In genomic region chr9:34665361-34666129, GRCm38 (mm10) we compare ENCODE assay signal across 27 mouse cellular contexts.
A peak's percentile ranks its signal among the peaks of the same experiment; 100 is the strongest.
DNase-seq lines count a peak whose midpoint lies in the region; ATAC-seq and TF ChIP-seq lines count a peak whose summit lies in the region.
"Had no signal": no experiment of that assay in that cellular context is flagged by ENCODE, and none has a peak within 500 bp of the region (broad histone marks: within the 10 kb centered on the region; RNA-seq: fewer than 3 reads in every experiment).

No protein-coding gene starts in this region.

- no peak for TF ChIP-seq CTCF in kidney, adult 2 months (conservative IDR thresholded peaks at IDR 0.05; ENCODE audit: insufficient read depth, insufficient read length, low read depth, low read length)
- TF ChIP-seq CTCF in brain, embryonic 14.5 days (IDR thresholded peaks at IDR 0.05; ENCODE audit: borderline replicate concordance, extremely low read depth, insufficient read depth, insufficient read length) = no peak

- H3K4me2 ChIP-seq in forebrain, embryonic 16.5 days (ENCODE audit: low read length) = no peak overlapping the region
- H3K4me2 ChIP-seq in lung, embryonic 16.5 days (ENCODE audit: low read depth, low read length) = no peak overlapping the region
- H3K4me2 ChIP-seq: heart, embryonic 13.5 days; hindbrain, embryonic 15.5 days; limb, embryonic 15.5 days; liver, embryonic 13.5 days; midbrain, embryonic 15.5 days; stomach, embryonic 15.5 days had no signal

- no peak overlapping the region for H3K27ac ChIP-seq in forebrain, embryonic 16.5 days (ENCODE audit: low read length)
- H3K27ac ChIP-seq in forebrain, embryonic 10.5 days = no peak overlapping the region
- no peak overlapping the region for H3K27ac ChIP-seq in kidney, adult 2 months (ENCODE audit: insufficient read depth, low read depth, low read length)
- peak overlapping the region; percentile 18 for H3K27ac ChIP-seq in lung, embryonic 16.5 days (ENCODE audit: low read length)
- H3K27ac ChIP-seq: gastrocnemius, adult 2 months; heart, adult 2 months; heart, embryonic 13.5 days; hindbrain, embryonic 15.5 days; limb, embryonic 10.5 days; limb, embryonic 15.5 days; liver, embryonic 13.5 days; midbrain, embryonic 15.5 days; stomach, embryonic 15.5 days had no signal

- H3K27me3 ChIP-seq in forebrain, embryonic 16.5 days (replicated peaks; ENCODE audit: control insufficient read depth, insufficient read depth, low read length) = peaks cover 14% of the 10 kb centered on the region
- no peaks in the 10 kb centered on the region for H3K27me3 ChIP-seq in forebrain, embryonic 10.5 days (ENCODE audit: poor library complexity, severe bottlenecking)
- no peaks in the 10 kb centered on the region for H3K27me3 ChIP-seq in kidney, adult 2 months (replicated peaks; ENCODE audit: control insufficient read depth, insufficient read depth, low read length)
- no peaks in the 10 kb centered on the region for H3K27me3 ChIP-seq in lung, embryonic 16.5 days (ENCODE audit: control insufficient read depth, insufficient read depth, low read depth, low read length)
- H3K27me3 ChIP-seq: hindbrain, embryonic 15.5 days; limb, embryonic 15.5 days; liver, embryonic 13.5 days; megakaryocyte, embryonic 14.5 days; midbrain, embryonic 15.5 days; Patski; stomach, embryonic 15.5 days had no signal

- H3K9me3 ChIP-seq in forebrain, embryonic 16.5 days (ENCODE audit: control insufficient read depth, low read length) = no peaks in the 10 kb centered on the region
- no peaks in the 10 kb centered on the region for H3K9me3 ChIP-seq in forebrain, embryonic 10.5 days
- no peaks in the 10 kb centered on the region for H3K9me3 ChIP-seq in lung, embryonic 16.5 days (ENCODE audit: control insufficient read depth, low read length)
- H3K9me3 ChIP-seq: heart, embryonic 13.5 days; hindbrain, embryonic 15.5 days; limb, embryonic 10.5 days; limb, embryonic 15.5 days; liver, embryonic 13.5 days; megakaryocyte, embryonic 14.5 days; midbrain, embryonic 15.5 days; stomach, embryonic 15.5 days had no signal

- WGBS in forebrain, embryonic 16.5 days = 13% methylated on average over 15 of the region's 15 CpGs
- WGBS in forebrain, embryonic 10.5 days = 83% methylated on average over 15 of the region's 15 CpGs
- WGBS in kidney, adult 2 months = 67% methylated on average over 15 of the region's 15 CpGs
- WGBS in lung, embryonic 16.5 days = 39% methylated on average over 15 of the region's 15 CpGs

- no peak for DNase-seq in forebrain, embryonic 10.5 days (ENCODE audit: extremely low spot score, low spot score)
- peak; percentile 8 for DNase-seq in kidney, postnatal 10 days
- DNase-seq in kidney, adult 2 months = no peak
- DNase-seq in lung, adult 18-20 months = no peak
- peak; percentile 75 for DNase-seq in brain, embryonic 14.5 days (ENCODE audit: low read depth)
- DNase-seq: adrenal gland, postnatal 10 days; cerebellum, adult 11 months; cerebellum, adult 9-10 months; cerebellum, postnatal 36 days; gastrocnemius, adult 2 months; gastrocnemius, postnatal 36 days; heart, adult 2 months; heart, postnatal 10 days; kidney, adult 8-10 months; kidney, postnatal 4 days; liver, embryonic 13.5 days; right cerebral cortex, postnatal 25 days had no signal

- H3K4me1 ChIP-seq in forebrain, embryonic 16.5 days (replicated peaks; ENCODE audit: control insufficient read depth, insufficient read depth, low read length) = peaks cover 20% of the 10 kb centered on the region
- peaks cover 16% of the 10 kb centered on the region; the same call in 1 of the 2 replicates for H3K4me1 ChIP-seq in forebrain, embryonic 10.5 days
- no peaks in the 10 kb centered on the region for H3K4me1 ChIP-seq in kidney, adult 2 months (ENCODE audit: control insufficient read depth, insufficient read depth, low read length)
- no peaks in the 10 kb centered on the region; the same call in 1 of the 2 replicates for H3K4me1 ChIP-seq in lung, embryonic 16.5 days (replicated peaks; ENCODE audit: control insufficient read depth, insufficient read depth, low read length)
- H3K4me1 ChIP-seq: limb, embryonic 15.5 days; liver, embryonic 13.5 days; megakaryocyte, embryonic 14.5 days; stomach, embryonic 15.5 days had no signal

- H3K9ac ChIP-seq in forebrain, embryonic 16.5 days (replicated peaks; ENCODE audit: low read depth, low read length) = no peak overlapping the region
- no peak overlapping the region for H3K9ac ChIP-seq in lung, embryonic 16.5 days (ENCODE audit: low read length)
- H3K9ac ChIP-seq: heart, embryonic 13.5 days; hindbrain, embryonic 15.5 days; limb, embryonic 15.5 days; liver, embryonic 13.5 days; midbrain, embryonic 15.5 days; stomach, embryonic 15.5 days had no signal

- no peak overlapping the region for H3K4me3 ChIP-seq in forebrain, embryonic 16.5 days (replicated peaks; ENCODE audit: low read length)
- no peak overlapping the region for H3K4me3 ChIP-seq in forebrain, embryonic 10.5 days
- H3K4me3 ChIP-seq in kidney, adult 2 months (ENCODE audit: insufficient read depth, low read depth, low read length) = no peak overlapping the region
- H3K4me3 ChIP-seq in lung, embryonic 16.5 days (ENCODE audit: low read length) = no peak overlapping the region
- H3K4me3 ChIP-seq: gastrocnemius, adult 2 months; heart, adult 2 months; heart, embryonic 13.5 days; hindbrain, embryonic 15.5 days; limb, embryonic 10.5 days; limb, embryonic 15.5 days; liver, embryonic 13.5 days; megakaryocyte, embryonic 14.5 days; midbrain, embryonic 15.5 days; stomach, embryonic 15.5 days had no signal

- TF ChIP-seq POLR2A in kidney, adult 2 months (IDR thresholded peaks at IDR 0.05; ENCODE audit: low read depth, low read length) = no peak
- no peak for TF ChIP-seq POLR2A in brain, embryonic 14.5 days (IDR thresholded peaks at IDR 0.05; ENCODE audit: borderline replicate concordance, extremely low read depth, insufficient read depth, insufficient read length, poor library complexity, severe bottlenecking)

- no peaks in the 10 kb centered on the region for H3K36me3 ChIP-seq in forebrain, embryonic 16.5 days (ENCODE audit: control insufficient read depth, insufficient read depth)
- no peaks in the 10 kb centered on the region for H3K36me3 ChIP-seq in forebrain, embryonic 10.5 days (replicated peaks)
- H3K36me3 ChIP-seq in kidney, adult 2 months (ENCODE audit: control insufficient read depth, insufficient read depth, low read length) = no peaks in the 10 kb centered on the region
- H3K36me3 ChIP-seq in lung, embryonic 16.5 days (ENCODE audit: control insufficient read depth, insufficient read depth, low read length) = no peaks in the 10 kb centered on the region
- H3K36me3 ChIP-seq: heart, embryonic 13.5 days; hindbrain, embryonic 15.5 days; limb, embryonic 10.5 days; limb, embryonic 15.5 days; liver, embryonic 13.5 days; midbrain, embryonic 15.5 days; stomach, embryonic 15.5 days had no signal

- peak; percentile 61; the same call in 1 of the 2 replicates for ATAC-seq in forebrain, embryonic 16.5 days
- ATAC-seq in lung, embryonic 16.5 days (ENCODE audit: low read depth) = peak; percentile 73
- ATAC-seq: Patski had no signal

Comparison
In these comparisons a context has a peak if more than half of its experiments do, and no peak if none do; other contexts are left out.
1. DNase-seq: peak in kidney, postnatal 10 days (single experiment) and brain, embryonic 14.5 days (single experiment); none in forebrain, embryonic 10.5 days (single experiment), kidney, adult 2 months (single experiment) and lung, adult 18-20 months (0 of 2).